Mouse (Mus musculus) spleen, adult 12 weeks (tissue): Measurements from ENCODE around the gene Bzw2.

ENCODE experiments used
- DNase-seq: peaks from one replicate; pipeline ENCODE4 v3.0.0; 2022; ENCODE audit warnings: low spot score

Bzw2 gene

DNA sequence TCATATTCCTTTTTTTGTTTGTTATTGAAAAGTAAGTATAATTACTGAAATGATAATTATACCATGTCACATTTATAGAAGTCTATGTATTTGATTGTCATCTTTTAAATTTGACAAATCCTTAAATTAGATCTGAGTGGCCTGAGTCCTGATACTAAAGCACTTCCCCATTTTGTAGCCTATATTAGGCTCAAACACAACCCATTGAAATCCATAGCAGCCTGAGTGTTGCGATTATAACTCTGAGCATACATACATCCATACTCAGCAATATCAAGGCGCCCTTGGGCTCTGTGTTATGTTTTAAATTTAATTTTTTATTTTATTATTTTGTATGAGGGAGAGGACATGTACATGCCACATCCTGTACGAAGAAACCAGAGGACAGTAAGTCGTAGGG, 87.6 kb downstream of the Bzw2 start:
- no peak for DNase-seq

- no peak for DNase-seq
These were observed 90.3 kb downstream of the Bzw2 start for GRCm38 (mm10) chr12:36067538-36067937.

DNA sequence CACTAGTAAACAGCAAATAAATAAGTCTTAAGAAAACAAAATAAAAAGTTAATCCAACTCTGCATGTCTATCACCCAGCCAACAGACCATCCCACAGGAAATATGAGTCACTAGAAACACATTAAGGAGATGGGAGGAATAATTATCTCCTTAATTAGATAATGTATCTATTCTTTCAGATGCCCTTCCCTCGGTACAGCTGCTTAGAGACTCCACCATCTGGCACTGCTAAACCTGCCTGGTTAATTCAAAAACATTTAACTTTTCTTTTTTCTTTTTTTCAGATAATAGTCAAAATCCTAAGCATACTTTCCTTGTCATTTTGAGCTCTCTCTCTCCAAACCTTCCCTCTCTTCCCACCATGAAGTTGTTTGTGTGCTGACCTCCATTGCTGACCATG, 92.0 kb downstream of the Bzw2 start:
- DNase-seq, result no peak

DNA sequence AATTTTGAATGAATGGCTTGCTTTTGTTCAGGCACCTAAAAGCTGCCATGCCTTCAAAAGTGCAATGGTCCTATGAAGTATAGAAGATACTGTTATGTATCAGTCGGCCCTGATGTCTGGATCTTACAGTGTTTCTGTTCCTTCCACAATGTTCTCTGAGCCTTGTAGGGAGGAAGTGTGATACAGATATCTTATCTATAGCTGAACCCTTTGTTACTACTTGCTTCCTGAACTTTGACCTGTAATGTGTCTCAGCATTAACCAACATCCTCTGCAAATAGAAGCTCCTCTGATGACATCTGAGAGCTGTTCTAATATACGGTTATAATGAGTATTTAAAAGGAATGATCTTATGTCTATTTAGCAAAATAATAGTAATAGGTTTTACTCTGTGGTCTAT, 100.2 kb downstream of the Bzw2 start:
- no peak for DNase-seq

- DNase-seq, result no peak
These were observed 107.6 kb downstream of the Bzw2 start for GRCm38 (mm10) chr12:36050276-36050675.

DNA sequence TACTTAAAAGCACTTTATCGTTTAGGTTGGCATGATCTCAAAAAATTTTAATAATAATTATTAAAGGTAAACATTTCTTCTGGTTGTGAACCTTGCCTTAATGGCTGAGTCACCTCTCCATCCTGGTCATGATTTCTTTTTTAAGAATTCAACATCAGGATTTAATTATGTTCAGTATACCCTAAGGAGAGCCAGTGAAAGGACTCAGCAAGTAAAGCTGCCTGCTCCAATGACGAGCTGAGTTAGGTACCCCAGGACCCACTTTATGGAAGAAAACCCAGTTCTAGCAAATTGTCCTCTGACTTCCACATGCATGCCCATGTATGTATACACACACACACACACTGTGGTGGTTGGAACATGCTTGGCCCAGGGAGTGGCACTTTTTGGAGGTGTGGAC, 110.3 kb downstream of the Bzw2 start:
- no peak for DNase-seq

DNA sequence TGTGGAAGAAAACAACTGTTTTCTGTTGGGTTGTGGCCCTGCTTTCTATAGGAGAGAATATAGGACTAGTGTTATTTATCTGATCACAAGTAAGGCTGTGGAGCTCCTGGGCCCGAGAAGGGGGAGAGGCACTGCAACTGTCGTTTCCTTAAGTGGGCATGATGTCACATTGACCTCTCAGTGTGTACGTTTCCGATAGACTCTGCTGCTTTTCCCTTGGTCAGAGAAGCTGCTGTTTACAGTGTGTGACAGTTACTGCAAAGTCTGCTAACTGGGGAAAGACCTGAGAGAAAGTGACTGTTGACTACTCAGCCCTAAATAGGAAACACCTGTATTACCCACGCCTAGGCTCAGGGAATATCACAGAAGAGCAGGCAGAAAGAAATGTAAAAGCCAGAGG, 111.7 kb downstream of the Bzw2 start:
- DNase-seq, result no peak

DNA sequence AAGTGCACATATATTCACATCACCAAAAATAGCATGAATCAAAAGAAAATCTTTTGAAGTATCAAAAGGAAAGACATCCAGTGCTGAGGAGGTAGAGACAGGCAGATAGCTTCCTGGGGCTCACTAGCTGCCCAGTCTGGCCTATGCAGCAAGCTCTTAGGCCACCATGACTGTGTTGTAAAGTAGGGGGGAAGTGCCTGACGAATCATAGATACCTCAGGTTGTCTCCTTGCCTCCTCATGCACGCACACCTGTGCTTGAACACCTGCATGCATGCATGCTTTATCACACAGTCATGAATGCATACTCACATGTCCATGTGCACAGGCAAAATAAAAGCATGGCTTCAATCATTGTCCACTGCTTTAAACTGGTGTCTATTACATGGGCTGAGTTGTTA, 113.2 kb downstream of the Bzw2 start:
- DNase-seq, result no peak

GRCm38 (mm10) chr12:36042348-36042778, 115.5 kb downstream of the Bzw2 start, which contains the start of gene Tspan13:
Gene Tspan13 (minus strand): TSS chr12:36042500.
- DNase-seq, result peak; percentile 88
